Mouse (Mus musculus): ENCODE results near the gene Dnajc28. TPM values are rescaled to one million over a fixed set of nuclear protein-coding genes. Genes with fewer than 3 reads are reported as not detected.

The Dnajc28 gene
- polyA plus RNA-seq, 1 experiment from 2014 or later, result 6.1 TPM

GRCm38 (mm10) chr16:91592162-91592561 lies 26.7 kb downstream of the Dnajc28 start:
- no peak overlapping the region for H3K4me2 ChIP-seq (replicated peaks; ENCODE audit: low read depth, low read length)
- H3K9me3 ChIP-seq (ENCODE audit: control insufficient read depth, low read length), result no peaks in the 10 kb centered on the region
- H3K36me3 ChIP-seq (ENCODE audit: control insufficient read depth, insufficient read depth, low read length), result no peaks in the 10 kb centered on the region
- no peaks in the 10 kb centered on the region for H3K4me1 ChIP-seq (replicated peaks; ENCODE audit: control insufficient read depth, insufficient read depth, low read length)
- WGBS, result 78% methylated on average over 8 of the region's 8 CpGs
- no peak overlapping the region for H3K27ac ChIP-seq (ENCODE audit: low read depth, low read length)
- no peaks in the 10 kb centered on the region for H3K27me3 ChIP-seq (ENCODE audit: control insufficient read depth, insufficient read depth, low read length)
- H3K9ac ChIP-seq (ENCODE audit: low read depth, low read length), result no peak overlapping the region
- no peak for ATAC-seq (ENCODE audit: low FRiP score)
- no peak for DNase-seq (ENCODE audit: low spot score)
- H3K4me3 ChIP-seq (ENCODE audit: low read depth, low read length), result no peak overlapping the region

DNA sequence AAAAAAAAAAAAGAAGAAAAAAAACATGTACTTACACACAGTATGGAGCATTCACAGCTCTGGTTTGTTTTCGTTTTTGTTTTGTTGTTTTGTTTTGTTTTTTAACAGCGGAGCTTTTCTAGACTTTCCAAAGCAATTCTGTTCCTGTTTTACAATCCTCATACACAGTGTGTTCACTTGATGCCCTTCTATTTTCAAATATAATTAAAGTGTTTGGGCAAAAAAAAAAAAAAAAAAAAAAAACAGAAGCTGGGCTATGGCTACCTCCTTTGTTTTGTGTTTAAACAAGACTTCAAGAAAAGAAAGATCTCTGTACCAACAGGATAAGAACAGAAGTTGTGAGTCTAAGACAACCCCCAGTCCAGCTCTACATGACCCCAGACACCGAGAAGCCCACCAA lies 30.1 kb downstream of the Dnajc28 start:
- no peaks in the 10 kb centered on the region for H3K4me1 ChIP-seq (replicated peaks; ENCODE audit: control insufficient read depth, insufficient read depth, low read length)
- H3K9ac ChIP-seq (ENCODE audit: low read depth, low read length), result no peak overlapping the region
- H3K4me2 ChIP-seq (replicated peaks; ENCODE audit: low read depth, low read length), result no peak overlapping the region
- H3K4me3 ChIP-seq (ENCODE audit: low read depth, low read length), result no peak overlapping the region
- no peak overlapping the region for H3K27ac ChIP-seq (ENCODE audit: low read depth, low read length)
- ATAC-seq (ENCODE audit: low FRiP score) (no peak), DNase-seq (ENCODE audit: low spot score) (no peak)
- H3K27me3 ChIP-seq (ENCODE audit: control insufficient read depth, insufficient read depth, low read length), result no peaks in the 10 kb centered on the region
- H3K36me3 ChIP-seq (ENCODE audit: control insufficient read depth, insufficient read depth, low read length), result no peaks in the 10 kb centered on the region
- 88% methylated on average over 3 of the region's 3 CpGs for WGBS
- H3K9me3 ChIP-seq (ENCODE audit: control insufficient read depth, low read length), result no peaks in the 10 kb centered on the region

GRCm38 (mm10) chr16:91587730-91588453 lies 30.9 kb downstream of the Dnajc28 start:
- 58% methylated on average over 6 of the region's 6 CpGs for WGBS
- no peak overlapping the region for H3K4me3 ChIP-seq (ENCODE audit: low read depth, low read length)
- no peaks in the 10 kb centered on the region for H3K9me3 ChIP-seq (ENCODE audit: control insufficient read depth, low read length)
- H3K9ac ChIP-seq (ENCODE audit: low read depth, low read length), result no peak overlapping the region
- no peak for DNase-seq (ENCODE audit: low spot score)
- ATAC-seq (ENCODE audit: low FRiP score), result no peak
- H3K4me2 ChIP-seq (replicated peaks; ENCODE audit: low read depth, low read length), result no peak overlapping the region
- H3K27ac ChIP-seq (ENCODE audit: low read depth, low read length), result no peak overlapping the region
- no peaks in the 10 kb centered on the region for H3K36me3 ChIP-seq (ENCODE audit: control insufficient read depth, insufficient read depth, low read length)
- H3K27me3 ChIP-seq (ENCODE audit: control insufficient read depth, insufficient read depth, low read length), result no peaks in the 10 kb centered on the region
- no peaks in the 10 kb centered on the region for H3K4me1 ChIP-seq (replicated peaks; ENCODE audit: control insufficient read depth, insufficient read depth, low read length)

- H3K36me3 ChIP-seq (ENCODE audit: control insufficient read depth, insufficient read depth, low read length), result no peaks in the 10 kb centered on the region
- no peak overlapping the region for H3K4me2 ChIP-seq (replicated peaks; ENCODE audit: low read depth, low read length)
- ATAC-seq (ENCODE audit: low FRiP score), result no peak
- H3K9ac ChIP-seq (ENCODE audit: low read depth, low read length), result no peak overlapping the region
- H3K4me1 ChIP-seq (replicated peaks; ENCODE audit: control insufficient read depth, insufficient read depth, low read length), result no peaks in the 10 kb centered on the region
- no peak overlapping the region for H3K4me3 ChIP-seq (ENCODE audit: low read depth, low read length)
- no peaks in the 10 kb centered on the region for H3K27me3 ChIP-seq (ENCODE audit: control insufficient read depth, insufficient read depth, low read length)
- H3K27ac ChIP-seq (ENCODE audit: low read depth, low read length), result no peak overlapping the region
- H3K9me3 ChIP-seq (ENCODE audit: control insufficient read depth, low read length), result no peaks in the 10 kb centered on the region
- DNase-seq (ENCODE audit: low spot score), result no peak
- WGBS, result 92% methylated on average over 6 of the region's 6 CpGs
Measured at GRCm38 (mm10) chr16:91586244-91586643, 32.6 kb downstream of the Dnajc28 start.

DNA sequence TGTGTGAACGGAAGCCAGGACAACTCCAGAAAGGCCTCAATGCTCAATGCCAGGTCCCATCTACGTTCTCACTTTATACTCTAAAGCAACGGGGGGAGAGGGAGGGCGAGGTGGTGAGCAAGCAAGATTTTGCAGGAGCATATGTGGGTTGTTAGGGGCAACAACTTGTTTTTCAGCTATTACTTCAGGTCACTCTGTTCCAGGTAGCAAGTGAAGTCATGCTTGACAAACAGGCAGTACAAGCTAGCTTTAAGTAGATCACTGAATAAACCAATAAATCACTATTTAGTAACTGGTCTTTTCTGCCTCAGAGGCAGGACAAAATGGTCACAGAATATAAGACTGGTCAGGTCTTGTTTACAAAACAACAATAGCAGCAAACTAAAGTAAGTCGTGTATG lies 33.2 kb downstream of the Dnajc28 start:
- Histone ChIP-seq H3K4me2 (replicated peaks; ENCODE audit: low read depth, low read length) (no peak overlapping the region), H3K4me3 (ENCODE audit: low read depth, low read length) (no peak overlapping the region), H3K4me1 (replicated peaks; ENCODE audit: control insufficient read depth, insufficient read depth, low read length) (no peaks in the 10 kb centered on the region), H3K36me3 (ENCODE audit: control insufficient read depth, insufficient read depth, low read length) (no peaks in the 10 kb centered on the region), H3K9me3 (ENCODE audit: control insufficient read depth, low read length) (no peaks in the 10 kb centered on the region), H3K27me3 (ENCODE audit: control insufficient read depth, insufficient read depth, low read length) (no peaks in the 10 kb centered on the region), H3K9ac (ENCODE audit: low read depth, low read length) (no peak overlapping the region), H3K27ac (ENCODE audit: low read depth, low read length) (no peak overlapping the region)
- DNase-seq (ENCODE audit: low spot score), result no peak
- no peak for ATAC-seq (ENCODE audit: low FRiP score)
- 92% methylated on average over 5 of the region's 5 CpGs for WGBS

DNA sequence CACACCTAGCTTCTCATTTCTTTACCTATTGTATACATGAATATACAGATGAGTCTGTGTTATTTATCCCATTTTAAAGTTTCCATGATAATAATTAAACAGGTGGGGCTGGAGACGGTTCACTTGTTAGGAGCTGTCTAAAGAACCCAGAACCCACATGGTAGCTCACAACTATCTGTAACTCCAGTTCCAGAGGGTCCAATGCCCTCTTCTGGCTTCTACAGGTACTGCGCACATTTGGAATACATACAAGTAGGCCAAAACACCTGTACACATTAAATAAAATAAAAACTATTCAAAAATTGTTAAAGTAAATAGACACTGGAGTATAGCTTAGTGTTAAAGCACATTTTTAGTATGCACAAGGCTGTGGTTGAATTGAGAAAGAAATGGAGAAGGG lies 36.5 kb downstream of the Dnajc28 start:
- Histone ChIP-seq H3K4me1 (replicated peaks; ENCODE audit: control insufficient read depth, insufficient read depth, low read length) (no peaks in the 10 kb centered on the region), H3K36me3 (ENCODE audit: control insufficient read depth, insufficient read depth, low read length) (no peaks in the 10 kb centered on the region), H3K27me3 (ENCODE audit: control insufficient read depth, insufficient read depth, low read length) (no peaks in the 10 kb centered on the region), H3K4me2 (replicated peaks; ENCODE audit: low read depth, low read length) (no peak overlapping the region), H3K9ac (ENCODE audit: low read depth, low read length) (no peak overlapping the region), H3K4me3 (ENCODE audit: low read depth, low read length) (no peak overlapping the region), H3K27ac (ENCODE audit: low read depth, low read length) (no peak overlapping the region), H3K9me3 (ENCODE audit: control insufficient read depth, low read length) (no peaks in the 10 kb centered on the region)
- DNase-seq (ENCODE audit: low spot score) (peak; percentile 59), ATAC-seq (ENCODE audit: low FRiP score) (no peak)
- 83% methylated on average over 2 of the region's 2 CpGs for WGBS

DNA sequence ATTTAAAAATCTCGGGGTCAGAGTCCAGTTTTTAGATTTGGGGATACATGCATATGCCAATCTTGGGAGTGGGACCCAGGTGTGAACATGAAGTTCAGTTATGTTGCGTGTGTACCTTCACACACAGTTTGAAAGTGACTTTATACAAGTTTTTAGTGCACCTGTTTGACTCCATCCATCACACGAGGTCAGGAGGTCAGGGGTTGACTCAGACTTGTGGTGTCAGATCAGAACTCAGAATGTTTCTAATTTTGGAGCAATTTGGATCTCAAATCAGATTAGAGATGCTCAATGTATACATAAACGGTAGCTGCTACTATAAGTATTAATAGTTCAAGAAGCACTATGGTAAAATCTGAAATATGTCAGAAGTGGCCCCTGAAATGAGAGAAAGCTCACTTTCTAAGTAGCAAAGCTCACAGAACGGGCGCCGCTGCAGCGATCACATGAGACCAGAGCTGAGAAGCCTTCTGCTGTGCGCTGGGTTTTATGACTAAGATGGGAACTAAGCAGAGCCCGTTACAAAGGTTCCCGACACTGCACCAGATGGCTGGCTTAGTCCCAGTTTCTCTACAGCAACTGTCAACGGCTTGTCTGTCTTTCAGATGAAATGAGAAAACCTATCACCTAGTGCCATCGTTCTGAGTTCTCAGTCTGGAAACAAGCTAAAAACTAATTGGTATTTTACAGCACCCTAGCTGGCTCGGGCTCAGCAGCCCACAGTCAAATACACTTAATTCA lies 39.7 kb downstream of the Dnajc28 start:
- Histone ChIP-seq H3K36me3 (ENCODE audit: control insufficient read depth, insufficient read depth, low read length) (no peaks in the 10 kb centered on the region), H3K9me3 (ENCODE audit: control insufficient read depth, low read length) (no peaks in the 10 kb centered on the region), H3K27me3 (ENCODE audit: control insufficient read depth, insufficient read depth, low read length) (no peaks in the 10 kb centered on the region), H3K4me2 (replicated peaks; ENCODE audit: low read depth, low read length) (no peak overlapping the region), H3K9ac (ENCODE audit: low read depth, low read length) (no peak overlapping the region), H3K4me1 (replicated peaks; ENCODE audit: control insufficient read depth, insufficient read depth, low read length) (no peaks in the 10 kb centered on the region), H3K4me3 (ENCODE audit: low read depth, low read length) (no peak overlapping the region), H3K27ac (ENCODE audit: low read depth, low read length) (no peak overlapping the region)
- DNase-seq (ENCODE audit: low spot score) (no peak), ATAC-seq (ENCODE audit: low FRiP score) (no peak)
- 86% methylated on average over 14 of the region's 14 CpGs for WGBS

GRCm38 (mm10) chr16:91575151-91575550 lies 43.7 kb downstream of the Dnajc28 start:
- no peaks in the 10 kb centered on the region for H3K36me3 ChIP-seq (ENCODE audit: control insufficient read depth, insufficient read depth, low read length)
- H3K4me3 ChIP-seq (ENCODE audit: low read depth, low read length), result no peak overlapping the region
- DNase-seq (ENCODE audit: low spot score) (no peak), ATAC-seq (ENCODE audit: low FRiP score) (no peak)
- H3K27ac ChIP-seq (ENCODE audit: low read depth, low read length), result no peak overlapping the region
- no peak overlapping the region for H3K9ac ChIP-seq (ENCODE audit: low read depth, low read length)
- no peaks in the 10 kb centered on the region for H3K4me1 ChIP-seq (replicated peaks; ENCODE audit: control insufficient read depth, insufficient read depth, low read length)
- H3K9me3 ChIP-seq (ENCODE audit: control insufficient read depth, low read length), result no peaks in the 10 kb centered on the region
- no peak overlapping the region for H3K4me2 ChIP-seq (replicated peaks; ENCODE audit: low read depth, low read length)
- WGBS, result 83% methylated on average over 13 of the region's 13 CpGs
- no peaks in the 10 kb centered on the region for H3K27me3 ChIP-seq (ENCODE audit: control insufficient read depth, insufficient read depth, low read length)

- Histone ChIP-seq H3K27me3 (ENCODE audit: control insufficient read depth, insufficient read depth, low read length) (no peaks in the 10 kb centered on the region), H3K9me3 (ENCODE audit: control insufficient read depth, low read length) (no peaks in the 10 kb centered on the region), H3K27ac (ENCODE audit: low read depth, low read length) (no peak overlapping the region), H3K4me3 (ENCODE audit: low read depth, low read length) (no peak overlapping the region), H3K36me3 (ENCODE audit: control insufficient read depth, insufficient read depth, low read length) (no peaks in the 10 kb centered on the region), H3K4me1 (replicated peaks; ENCODE audit: control insufficient read depth, insufficient read depth, low read length) (no peaks in the 10 kb centered on the region), H3K9ac (ENCODE audit: low read depth, low read length) (no peak overlapping the region), H3K4me2 (replicated peaks; ENCODE audit: low read depth, low read length) (no peak overlapping the region)
- 72% methylated on average over 3 of the region's 3 CpGs for WGBS
- ATAC-seq (ENCODE audit: low FRiP score), result no peak
- no peak for DNase-seq (ENCODE audit: low spot score)
Measured at GRCm38 (mm10) chr16:91571105-91571504, 47.7 kb downstream of the Dnajc28 start.
